Mouse (Mus musculus) 416B (cell line): Measurements from ENCODE around the gene Scarb1.

Source experiments
- DNase-seq: peaks from one replicate; pipeline ENCODE4 v3.0.0; 2011; ENCODE audit warnings: low read depth

Scarb1 gene

GRCm38 (mm10) chr5:125331811-125332210 lies 9.1 kb downstream of the Scarb1 start:
- DNase-seq, result no peak

- no peak for DNase-seq
These were observed 9.8 kb downstream of the Scarb1 start for GRCm38 (mm10) chr5:125331094-125331493.

GRCm38 (mm10) chr5:125330656-125331055 lies 10.2 kb downstream of the Scarb1 start:
- peak; percentile 57 for DNase-seq

GRCm38 (mm10) chr5:125330191-125330590 lies 10.7 kb downstream of the Scarb1 start:
- no peak for DNase-seq

GRCm38 (mm10) chr5:125327596-125328385 lies 13.1 kb downstream of the Scarb1 start:
- no peak for DNase-seq

- DNase-seq, result peak; percentile 78
These were observed 14.5 kb downstream of the Scarb1 start for GRCm38 (mm10) chr5:125326351-125326750.

- peak; percentile 49 for DNase-seq
These were observed 15.0 kb downstream of the Scarb1 start for GRCm38 (mm10) chr5:125325931-125326330.

- peak; percentile 80 for DNase-seq
These were observed 15.6 kb downstream of the Scarb1 start for GRCm38 (mm10) chr5:125325285-125325684.

GRCm38 (mm10) chr5:125323939-125324480 lies 16.9 kb downstream of the Scarb1 start:
- no peak for DNase-seq

- DNase-seq, result no peak
These were observed 17.8 kb downstream of the Scarb1 start for GRCm38 (mm10) chr5:125323128-125323527.

GRCm38 (mm10) chr5:125321836-125322235 lies 19.1 kb downstream of the Scarb1 start:
- no peak for DNase-seq

- no peak for DNase-seq
These were observed 21.7 kb downstream of the Scarb1 start for GRCm38 (mm10) chr5:125319057-125319800.

GRCm38 (mm10) chr5:125317953-125318352 lies 22.9 kb downstream of the Scarb1 start:
- DNase-seq, result no peak

GRCm38 (mm10) chr5:125317296-125317695 lies 23.6 kb downstream of the Scarb1 start:
- no peak for DNase-seq

- DNase-seq, result no peak
These were observed 24.1 kb downstream of the Scarb1 start for GRCm38 (mm10) chr5:125316771-125317170.

- no peak for DNase-seq
These were observed 25.8 kb downstream of the Scarb1 start for GRCm38 (mm10) chr5:125315110-125315509.

- no peak for DNase-seq
These were observed 26.9 kb downstream of the Scarb1 start for GRCm38 (mm10) chr5:125313991-125314390.

GRCm38 (mm10) chr5:125312970-125313597 lies 27.8 kb downstream of the Scarb1 start:
- peak; percentile 68 for DNase-seq

GRCm38 (mm10) chr5:125310986-125311385 lies 29.9 kb downstream of the Scarb1 start:
- DNase-seq, result no peak

- DNase-seq, result no peak
These were observed 31.7 kb downstream of the Scarb1 start for GRCm38 (mm10) chr5:125309193-125309592.

- DNase-seq, result no peak
These were observed 34.1 kb downstream of the Scarb1 start for GRCm38 (mm10) chr5:125306824-125307223.

GRCm38 (mm10) chr5:125306372-125306771 lies 34.5 kb downstream of the Scarb1 start:
- no peak for DNase-seq
